Mouse (Mus musculus) erythroblast, embryonic 14.5 days (primary cell): ENCODE data around the gene Gm28305.

ENCODE experiments used
- GATA1 ChIP-seq: IDR thresholded peaks from 2 replicates; pipeline ENCODE4 v1.6.1; 2012; ENCODE audit warnings: low read length, inconsistent platforms, mixed read lengths
- TAL1 ChIP-seq: IDR thresholded peaks from 3 replicates; pipeline ENCODE4 v1.6.1; 2012; ENCODE audit warnings: low read length, inconsistent platforms, mixed read lengths

DNA sequence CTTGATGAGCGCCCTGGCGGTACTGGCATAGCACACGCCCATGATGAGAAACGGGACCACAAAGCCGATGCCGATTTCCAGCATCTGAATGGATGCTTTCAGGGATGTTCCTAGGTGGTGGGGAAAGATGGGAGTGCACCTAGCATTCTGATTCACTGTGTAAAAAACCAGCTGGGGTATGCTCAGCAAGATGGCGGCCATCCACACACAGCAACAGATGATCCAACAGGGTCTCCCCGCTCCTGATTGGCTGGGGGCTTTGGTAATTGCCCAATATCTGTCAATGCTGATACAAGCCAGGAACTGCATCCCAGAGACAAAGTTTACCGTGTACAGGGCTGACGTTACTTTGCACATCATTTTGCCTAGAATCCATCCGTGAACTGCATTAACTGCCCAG, 58.6 kb downstream of the Gm28305 start:
- TF ChIP-seq GATA1 (no peak), TAL1 (no peak)
